Mouse (Mus musculus) lung, adult 2 months (tissue): ENCODE data around the gene Chid1.
A peak's percentile ranks its signal among the peaks of the same experiment; 100 is the strongest.

Source experiments
- CTCF ChIP-seq: fragments of 200-500 bp; IDR thresholded peaks from 2 replicates; pipeline ENCODE4 v1.5.1; 2011; ENCODE audit warnings: mild to moderate bottlenecking, low read length, control low read depth; ENCODE audit not compliant: insufficient read depth
- POLR2A ChIP-seq: fragments of 200-500 bp; IDR thresholded peaks from 2 replicates; pipeline ENCODE4 v1.6.1; 2011; ENCODE audit warnings: low read depth, mild to moderate bottlenecking, control low read depth, low read length, borderline replicate concordance; ENCODE audit errors: extremely low read depth

DNA sequence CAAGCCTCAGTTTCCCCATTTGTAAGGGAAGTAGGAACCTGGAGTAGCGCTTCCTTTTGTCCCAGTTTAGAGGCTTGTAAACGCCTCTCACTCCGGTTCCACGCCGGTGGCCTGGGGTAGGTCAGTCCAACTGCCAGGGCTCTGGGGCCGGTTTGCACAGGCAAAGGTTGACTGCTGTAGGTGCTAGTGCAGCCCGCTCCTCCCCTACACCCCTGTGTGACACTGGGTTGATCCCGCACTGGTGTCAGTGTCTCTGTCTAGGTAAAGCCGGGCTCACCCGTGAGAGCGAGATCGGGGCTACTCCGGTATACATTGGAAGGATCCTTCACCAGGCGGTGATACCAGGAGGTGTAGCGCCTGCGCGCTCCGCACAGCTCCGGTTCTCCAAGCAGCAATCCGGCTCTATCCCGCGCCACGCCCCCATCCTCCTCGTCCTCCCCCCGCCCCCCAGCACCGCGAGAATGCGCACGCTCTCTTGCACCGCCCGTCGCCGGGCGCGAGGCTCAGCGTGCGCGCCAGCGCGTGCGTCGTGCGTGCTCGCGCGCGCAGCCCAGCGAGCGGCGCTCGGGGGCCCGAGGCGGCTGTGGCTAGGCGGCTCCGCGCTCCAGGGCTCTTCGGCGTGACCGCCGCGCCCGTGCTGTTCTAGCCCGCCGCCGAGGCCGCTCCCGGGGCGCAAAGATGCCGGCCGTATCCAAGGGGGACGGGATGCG is 22.2 kb upstream of the Chid1 start, which contains the start of gene Ap2a2:
- TF ChIP-seq CTCF (no peak), POLR2A (peak; percentile 72)
